Mouse (Mus musculus) right cerebral cortex, postnatal 10 days (tissue): ENCODE data around the gene Adra2b.

Source experiments
- DNase-seq, 2 experiments: peaks; one replicate each; pipeline ENCODE4 v3.0.0; 2021; ENCODE audit warnings: low spot score in 2 of 2

Gene Adra2b

GRCm38 (mm10) chr2:127383881-127384280, 20.9 kb downstream of the Adra2b start:
- DNase-seq: no peak

GRCm38 (mm10) chr2:127387521-127387920, 24.5 kb downstream of the Adra2b start:
- no peak for DNase-seq

GRCm38 (mm10) chr2:127390352-127390751, 27.3 kb downstream of the Adra2b start:
- no peak for DNase-seq

- DNase-seq: no peak
Measured at GRCm38 (mm10) chr2:127390846-127391245, 27.8 kb downstream of the Adra2b start.

GRCm38 (mm10) chr2:127391323-127391722, 28.3 kb downstream of the Adra2b start:
- DNase-seq: no peak

- DNase-seq: no peak
Measured at GRCm38 (mm10) chr2:127394606-127395161, 31.7 kb downstream of the Adra2b start.

GRCm38 (mm10) chr2:127398738-127399137, 35.7 kb downstream of the Adra2b start:
- DNase-seq: no peak

- no peak for DNase-seq
Measured at GRCm38 (mm10) chr2:127411126-127411525, 48.1 kb downstream of the Adra2b start.

GRCm38 (mm10) chr2:127415806-127416205, 52.8 kb downstream of the Adra2b start:
- DNase-seq: no peak

- no peak for DNase-seq
Measured at GRCm38 (mm10) chr2:127416706-127417105, 53.7 kb downstream of the Adra2b start.
